Mouse (Mus musculus): ENCODE results near the gene Btbd10.

The Btbd10 gene

DNA sequence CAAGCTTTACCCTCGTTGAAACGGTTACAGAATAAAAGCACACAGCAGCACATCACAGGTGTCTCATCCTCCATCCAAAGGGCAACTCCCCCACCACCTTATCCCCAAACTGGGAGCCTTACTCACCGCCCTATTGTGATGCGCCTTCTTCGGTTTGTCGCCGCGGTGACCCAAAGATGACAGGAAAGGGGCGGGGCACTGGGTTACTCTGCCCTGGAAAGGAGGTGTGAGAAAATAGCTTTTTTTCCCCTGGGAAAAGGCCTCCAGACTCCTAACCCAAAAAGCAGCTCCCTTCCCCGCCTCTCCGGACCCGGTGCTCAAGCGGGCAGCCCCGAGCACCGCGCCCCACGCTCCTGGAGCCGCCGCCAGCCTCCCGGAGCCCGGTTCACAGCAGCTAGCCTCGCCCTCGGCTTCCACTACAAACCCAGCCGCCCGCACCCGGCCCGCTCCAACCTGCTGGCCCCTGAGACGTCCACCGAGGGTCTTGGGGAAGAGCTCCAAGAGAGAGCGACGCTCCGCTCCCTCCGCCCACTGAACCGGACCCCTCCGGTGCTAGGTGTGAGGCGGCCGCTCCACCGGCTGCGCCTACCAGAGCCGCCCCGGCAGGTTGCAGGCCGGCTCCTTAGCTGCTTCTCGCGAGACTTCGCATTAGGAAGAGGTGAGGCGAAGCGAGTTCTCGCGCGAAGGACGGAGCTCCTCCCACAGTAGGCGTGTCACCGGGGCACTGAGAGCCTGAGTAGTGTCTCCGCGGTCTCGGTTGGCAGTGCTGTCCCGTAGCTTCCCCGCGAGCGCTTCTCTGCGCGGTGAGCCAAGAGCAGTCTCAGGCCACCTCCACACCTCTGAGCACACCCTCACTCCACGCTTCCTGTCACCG lies at the start of gene Btbd10:
TSS of gene Btbd10 (minus strand) at position 647 of the 874 bp plus-strand sequence.
- DNase-seq (ENCODE audit: low spot score in 2 of 2), result peak; percentile 89 to 97

DNA sequence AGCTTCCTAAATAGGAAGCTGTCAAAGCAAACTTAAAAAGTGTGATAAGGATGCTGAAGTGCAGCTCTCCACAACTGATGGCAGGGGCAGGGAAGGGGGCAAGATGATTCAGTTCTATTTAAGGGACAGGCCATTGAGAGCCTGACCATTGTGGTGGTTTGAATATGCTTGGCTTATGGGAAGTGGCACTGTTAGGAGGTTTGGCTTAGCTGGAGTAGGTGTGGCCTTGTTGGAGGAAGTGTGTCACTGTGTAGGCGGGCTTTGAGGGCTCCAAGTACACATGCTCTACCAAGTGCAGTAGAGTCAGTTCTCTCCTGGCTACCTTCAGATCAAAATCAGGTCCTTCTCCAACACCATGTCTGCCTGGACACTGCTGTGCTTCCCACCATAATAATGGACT lies 47.3 kb upstream of the Btbd10 start:
- DNase-seq (ENCODE audit: low spot score in 2 of 2), result no peak

DNA sequence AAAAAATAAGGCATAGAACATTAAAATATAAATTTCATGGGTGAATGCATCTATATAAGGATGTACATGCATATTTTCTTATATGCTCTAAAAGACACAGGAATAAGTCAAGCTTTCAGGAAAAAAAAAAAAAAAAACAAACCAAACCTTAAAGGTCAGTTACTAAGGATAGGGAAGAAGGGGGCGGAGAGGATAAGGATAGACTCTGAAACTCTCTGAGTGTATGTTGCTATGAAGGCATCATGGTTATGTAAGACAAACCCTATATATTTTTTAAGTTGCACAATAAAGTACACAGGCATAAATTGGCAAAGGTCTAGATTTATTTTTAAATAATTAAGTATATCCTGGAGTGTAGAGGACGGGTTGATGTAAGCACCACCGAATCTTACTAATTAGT lies 46.1 kb upstream of the Btbd10 start:
- DNase-seq (ENCODE audit: low spot score in 2 of 2), result no peak

DNA sequence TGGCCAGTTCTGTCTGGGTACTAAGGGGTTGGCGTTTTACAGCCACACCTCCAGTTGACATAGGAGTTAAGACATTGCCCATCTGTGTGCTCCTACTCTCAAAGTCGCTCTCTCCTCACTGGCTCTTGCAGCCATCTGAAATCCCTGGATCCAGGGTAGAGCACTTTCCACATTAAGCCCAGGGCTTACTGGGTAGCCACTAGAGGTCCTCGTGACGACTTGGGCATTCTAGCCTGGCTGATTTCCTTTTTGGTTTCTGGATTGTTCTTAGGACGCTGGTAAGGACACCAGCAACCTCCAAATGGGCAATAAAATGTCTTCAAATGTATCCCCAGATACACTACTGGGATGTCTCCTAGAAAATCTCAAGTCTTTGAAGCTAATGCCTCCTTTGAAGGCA lies 39.5 kb upstream of the Btbd10 start:
- DNase-seq (ENCODE audit: low spot score in 2 of 2), result no peak

DNA sequence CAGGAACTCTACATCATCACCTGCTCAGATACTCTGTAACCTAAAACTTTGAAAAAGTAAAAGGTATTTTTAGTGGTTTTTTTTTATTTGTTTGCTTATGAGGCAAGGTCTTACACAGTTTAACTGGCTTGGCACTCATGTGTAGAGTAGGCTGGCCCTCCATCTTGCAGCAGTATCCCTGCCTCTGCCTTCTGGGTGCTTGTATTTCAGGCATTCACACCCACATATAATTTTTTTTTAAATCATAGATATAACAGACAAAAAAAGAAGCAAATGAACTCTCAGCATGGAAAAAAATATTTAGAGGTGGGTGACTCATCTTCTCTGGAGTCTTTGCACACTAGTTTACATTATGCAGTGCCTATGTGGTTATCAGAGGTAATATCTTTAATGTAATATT lies 28.9 kb upstream of the Btbd10 start:
- peak; percentile 33 to 37 for DNase-seq (ENCODE audit: low spot score in 2 of 2)

DNA sequence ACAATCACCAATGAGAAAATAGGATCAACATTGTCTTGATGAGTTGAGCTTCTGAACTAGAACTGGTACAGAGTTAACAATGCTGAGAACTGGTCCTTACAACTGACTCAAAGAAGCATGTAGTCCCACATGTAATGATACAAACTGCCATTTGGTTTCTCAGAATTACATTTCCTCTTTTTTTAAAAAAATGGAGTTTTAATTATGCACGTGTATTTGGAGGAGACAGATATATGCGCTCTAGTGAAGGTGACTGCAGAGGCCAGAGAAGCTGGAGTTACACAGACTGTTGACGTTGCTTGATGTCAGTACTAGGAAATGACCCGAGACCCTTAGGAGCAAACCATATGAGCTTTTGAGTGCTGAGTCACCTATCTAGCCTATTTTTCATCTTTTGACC lies 27.5 kb upstream of the Btbd10 start:
- DNase-seq (ENCODE audit: low spot score in 2 of 2), result no peak

DNA sequence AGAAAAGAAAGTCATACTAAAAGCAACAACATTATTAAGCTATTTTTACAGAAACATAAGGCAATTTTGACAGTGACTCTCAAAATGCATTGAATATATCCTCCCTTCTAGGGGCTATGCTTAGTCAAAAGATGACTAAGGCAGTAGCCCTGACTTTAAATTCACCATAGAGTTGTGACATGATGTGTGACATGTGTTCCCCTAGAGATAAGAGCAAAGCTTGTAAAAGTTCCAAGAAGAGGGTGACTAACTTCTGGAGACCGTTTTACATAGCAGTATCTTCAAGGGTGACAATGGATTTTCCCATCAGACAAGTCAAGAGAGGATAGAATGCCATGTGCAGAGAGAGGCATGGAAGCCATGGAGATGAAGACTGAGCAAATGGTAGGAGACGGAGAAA lies 22.4 kb upstream of the Btbd10 start:
- DNase-seq (ENCODE audit: low spot score in 2 of 2), result no peak

DNA sequence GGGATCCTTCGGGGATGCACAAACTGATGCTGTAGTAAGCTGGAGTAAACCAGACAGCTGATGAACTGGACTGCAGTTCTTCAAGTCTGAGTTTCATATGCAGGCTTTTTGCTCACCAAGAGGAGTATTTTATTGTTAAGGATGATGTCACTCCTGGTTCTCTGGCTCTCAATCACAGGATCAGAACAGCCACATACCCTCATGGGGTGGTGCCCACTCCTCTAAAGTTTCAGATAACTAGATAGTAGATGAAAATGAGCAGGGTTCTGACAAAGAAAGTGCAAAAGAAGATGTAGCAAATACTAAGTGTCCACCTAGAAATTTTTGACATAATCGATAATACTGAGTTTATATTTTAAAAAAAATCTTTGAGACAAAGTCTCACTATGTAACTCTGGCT lies 19.3 kb upstream of the Btbd10 start, which contains the start of gene Pth:
TSS of gene Pth (minus strand) at position 101 of the 400 bp plus-strand sequence.
- DNase-seq (ENCODE audit: low spot score in 2 of 2), result no peak

DNA sequence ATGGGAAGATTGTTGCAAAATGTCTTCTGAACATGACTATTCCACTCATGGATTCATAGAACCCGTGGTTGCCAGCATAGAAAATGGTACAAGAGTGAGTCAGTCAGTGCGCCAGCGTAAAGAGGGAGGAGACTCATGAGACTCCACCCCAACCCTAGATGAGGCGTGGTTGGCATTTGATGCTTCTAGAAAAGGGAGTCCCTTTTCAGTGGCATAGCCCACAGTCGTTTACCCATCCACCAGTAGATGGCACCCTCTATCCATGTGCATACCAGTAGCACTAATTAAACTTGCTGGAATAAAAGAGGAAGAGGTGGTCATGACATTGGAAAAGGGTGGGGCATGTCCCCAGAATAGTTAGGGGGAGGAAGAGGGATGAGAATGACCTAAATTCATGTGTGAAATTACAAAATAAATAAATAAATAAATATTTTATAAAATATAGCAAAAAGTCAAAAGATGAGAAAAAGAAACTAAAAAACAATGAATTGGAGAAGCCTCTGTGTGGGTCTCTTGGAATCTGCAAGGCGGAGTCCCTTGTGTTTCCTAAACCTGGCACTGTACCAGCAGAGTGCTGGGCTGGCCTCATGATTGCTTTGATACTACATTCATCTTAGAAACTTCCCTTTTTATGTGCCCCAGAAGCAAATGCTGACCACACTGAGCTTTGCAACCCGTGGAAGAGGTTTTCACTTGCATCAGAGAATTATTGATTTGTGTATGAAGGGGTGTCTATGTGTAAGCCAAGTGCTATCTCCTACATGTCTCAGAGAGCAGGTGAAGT lies 8.9 kb upstream of the Btbd10 start:
- peak in 1 of 2 experiments; percentile 79 for DNase-seq (ENCODE audit: low spot score in 2 of 2)

DNA sequence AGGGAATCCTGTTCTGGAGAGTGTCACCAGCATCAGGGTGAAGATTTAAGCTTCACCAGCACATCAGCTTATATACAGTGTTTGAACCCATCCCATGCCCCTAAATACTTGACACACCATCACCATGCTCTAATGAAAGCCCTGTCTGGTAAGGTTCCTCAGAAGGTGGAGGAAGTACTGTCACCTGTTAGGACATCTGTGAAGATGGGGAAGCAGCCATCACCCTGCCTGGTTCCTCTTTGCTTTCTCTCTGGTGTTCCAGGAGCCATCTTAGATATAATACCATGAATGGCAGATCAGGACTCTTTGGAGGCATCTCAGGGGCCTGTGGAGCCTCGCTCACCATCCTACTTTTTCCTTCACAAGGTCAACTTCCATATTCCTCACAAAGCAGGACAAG lies 3.5 kb upstream of the Btbd10 start:
- DNase-seq (ENCODE audit: low spot score in 2 of 2), result no peak

DNA sequence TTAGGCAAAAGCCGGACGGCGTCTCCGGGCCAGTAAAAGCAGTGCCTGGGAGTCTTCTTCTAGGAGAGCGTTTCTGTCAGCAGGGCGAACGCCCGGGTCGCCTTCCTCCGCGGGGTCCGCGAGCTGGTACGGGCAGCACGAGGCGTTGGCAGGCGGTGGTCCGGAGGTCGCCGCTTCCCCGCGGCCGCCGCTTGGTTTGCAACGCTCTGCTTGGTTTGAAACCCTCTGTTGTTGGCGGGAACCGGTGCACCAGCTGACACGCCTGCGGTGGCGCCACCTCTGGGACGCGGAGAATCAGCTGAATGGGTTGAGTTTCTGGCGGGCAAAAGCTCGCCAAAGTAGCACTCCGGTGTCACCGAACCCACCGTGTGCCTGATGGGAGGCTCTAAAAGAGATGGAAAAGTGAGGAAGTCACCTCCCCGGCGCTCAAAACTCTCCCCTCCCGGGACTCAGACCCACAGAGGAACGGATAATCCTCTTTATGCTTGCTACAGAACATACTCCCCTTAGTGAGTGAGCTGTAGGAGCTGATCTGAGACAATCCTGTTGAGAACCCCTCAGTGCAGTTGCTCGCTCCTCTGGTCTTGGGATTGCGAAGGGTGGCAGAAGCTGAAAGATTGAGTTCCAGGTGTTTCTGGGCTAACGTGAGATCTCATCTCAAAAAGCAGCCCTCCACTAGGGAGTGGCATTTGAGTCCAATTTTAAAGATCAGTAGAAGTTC lies 588 bp upstream of the Btbd10 start:
- DNase-seq (ENCODE audit: low spot score in 2 of 2), result peak in 1 of 2 experiments; percentile 73

DNA sequence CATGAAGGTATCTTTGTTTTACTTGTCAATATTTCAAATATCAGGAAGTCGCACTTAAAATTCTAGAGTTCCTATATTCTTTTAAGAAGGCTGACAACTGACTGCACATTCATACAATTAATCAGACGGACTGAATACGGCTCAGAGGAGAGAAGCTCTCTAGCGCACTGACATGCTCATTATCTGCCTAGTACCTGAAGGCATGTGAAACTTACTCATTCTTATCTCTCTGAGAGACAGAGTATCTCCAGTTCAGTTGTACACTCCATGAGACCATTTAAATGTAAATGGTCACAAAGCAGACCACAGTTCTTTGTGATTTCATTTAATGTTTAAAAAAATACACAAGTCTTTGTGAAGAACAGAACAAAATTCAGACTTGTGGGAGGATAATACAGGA lies 1.8 kb downstream of the Btbd10 start:
- no peak for DNase-seq (ENCODE audit: low spot score in 2 of 2)

DNA sequence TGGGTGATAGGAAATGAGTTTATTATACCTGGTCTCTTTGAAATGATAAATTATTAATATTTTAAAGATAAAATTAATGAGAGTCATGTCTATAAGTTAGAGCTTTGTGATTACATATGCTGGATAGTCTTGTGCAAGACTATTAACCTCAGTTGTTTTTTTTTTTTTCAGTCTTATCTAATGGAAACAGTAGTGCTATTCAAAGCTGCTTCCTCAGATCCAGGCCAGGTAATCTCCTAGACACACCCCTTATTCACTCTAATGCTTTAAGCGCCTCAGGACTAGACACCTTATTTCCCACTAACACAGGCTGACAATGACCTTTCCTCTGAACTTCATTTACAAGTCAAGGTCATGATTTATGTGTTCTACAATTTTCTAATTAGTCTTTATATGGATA lies 20.1 kb downstream of the Btbd10 start:
- DNase-seq (ENCODE audit: low spot score in 2 of 2), result no peak

DNA sequence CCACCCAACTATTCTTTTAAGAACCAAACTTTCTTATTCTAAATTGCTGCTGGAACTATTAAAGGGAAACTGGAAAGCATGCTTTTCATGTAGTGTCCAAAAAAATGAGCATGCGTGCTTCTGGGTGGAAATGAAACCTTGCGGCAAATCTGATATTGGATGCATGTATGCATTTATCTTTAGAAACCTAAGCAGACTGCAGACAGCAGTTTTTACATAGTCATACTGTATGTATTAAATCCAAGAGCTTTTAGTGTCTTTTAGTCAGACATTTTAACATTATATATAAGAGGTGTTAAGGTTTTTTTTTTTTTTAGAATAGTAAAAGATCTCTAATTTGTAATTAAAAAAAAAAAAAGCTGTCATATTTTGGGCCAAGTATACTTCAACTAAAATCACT lies 21.5 kb downstream of the Btbd10 start:
- no peak for DNase-seq (ENCODE audit: low spot score in 2 of 2)

DNA sequence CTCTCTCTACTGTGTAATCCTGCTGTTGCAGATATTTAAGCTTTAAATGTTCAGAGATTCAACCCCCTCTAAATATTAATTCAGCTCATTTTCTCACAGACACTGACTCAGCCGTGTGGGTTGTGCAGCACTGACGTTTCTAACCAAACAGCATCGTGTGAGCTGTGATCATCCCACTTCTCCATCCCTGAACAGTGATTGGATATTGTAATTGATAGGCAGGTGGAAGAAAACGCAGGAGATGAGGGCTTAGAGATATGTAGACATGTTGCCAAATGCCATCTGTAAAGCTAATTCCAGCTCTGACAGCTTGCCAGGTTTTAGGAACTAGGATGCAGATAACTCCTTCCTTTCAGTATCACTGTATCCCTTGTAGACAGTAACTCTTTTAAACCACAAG lies 21.9 kb downstream of the Btbd10 start:
- DNase-seq (ENCODE audit: low spot score in 2 of 2), result peak; percentile 82 to 87

DNA sequence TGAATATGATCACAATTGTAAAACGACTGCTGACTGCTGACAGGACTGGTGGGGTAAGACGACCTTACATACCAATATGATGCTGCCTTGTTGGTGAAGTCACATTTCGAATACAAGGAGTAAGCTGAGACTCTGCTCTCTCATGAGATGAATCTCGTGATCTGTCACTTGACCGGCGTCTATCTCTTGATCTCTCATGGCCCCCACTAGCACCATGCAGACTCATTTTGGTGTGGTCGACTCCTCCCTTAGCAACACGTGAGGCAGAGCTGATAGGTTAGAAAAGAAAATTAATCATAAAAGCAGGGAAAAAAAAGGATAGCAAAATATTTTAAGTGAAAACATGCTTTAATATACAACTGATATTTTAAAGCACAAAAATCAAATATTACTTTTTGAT lies 33.9 kb downstream of the Btbd10 start:
- DNase-seq (ENCODE audit: low spot score in 2 of 2), result no peak

DNA sequence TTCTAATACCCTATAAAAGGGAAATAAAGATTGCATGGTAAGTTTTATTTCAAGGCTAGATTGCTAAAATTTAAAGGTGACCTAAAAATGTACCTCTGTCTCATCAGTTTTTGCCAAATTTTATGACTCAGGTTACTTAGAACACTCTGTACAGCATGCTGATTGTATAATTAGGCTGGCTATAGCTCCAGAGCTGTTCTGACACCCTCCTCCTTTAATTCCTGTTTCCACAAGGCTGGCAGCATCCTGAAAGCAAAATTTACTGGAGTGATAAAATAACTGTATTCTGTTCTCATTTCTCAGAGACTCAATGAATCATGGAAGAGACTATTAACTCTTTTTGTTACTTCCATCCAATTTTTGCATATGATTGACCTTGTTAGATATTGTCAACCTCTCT lies 35.2 kb downstream of the Btbd10 start:
- DNase-seq (ENCODE audit: low spot score in 2 of 2), result no peak

DNA sequence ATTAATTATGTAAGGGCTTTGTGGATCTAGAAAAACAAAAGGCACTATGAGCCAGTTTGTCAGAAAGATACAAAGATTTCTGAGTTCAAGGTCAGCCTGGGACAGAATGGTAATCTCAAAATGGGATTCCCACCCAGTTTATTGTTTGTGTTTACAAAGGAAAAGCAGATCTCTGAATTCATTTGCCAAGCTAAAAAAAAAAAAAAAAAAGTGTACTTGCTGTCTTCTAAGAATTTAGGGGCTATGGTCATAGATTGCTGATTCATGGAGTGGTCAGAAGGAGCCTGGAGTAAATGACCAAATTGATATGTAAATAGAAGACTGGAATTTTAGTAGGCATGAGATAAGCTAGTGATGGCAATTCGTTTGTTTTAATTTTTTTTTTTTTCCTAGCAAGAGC lies 49.1 kb downstream of the Btbd10 start:
- no peak for DNase-seq (ENCODE audit: low spot score in 2 of 2)

DNA sequence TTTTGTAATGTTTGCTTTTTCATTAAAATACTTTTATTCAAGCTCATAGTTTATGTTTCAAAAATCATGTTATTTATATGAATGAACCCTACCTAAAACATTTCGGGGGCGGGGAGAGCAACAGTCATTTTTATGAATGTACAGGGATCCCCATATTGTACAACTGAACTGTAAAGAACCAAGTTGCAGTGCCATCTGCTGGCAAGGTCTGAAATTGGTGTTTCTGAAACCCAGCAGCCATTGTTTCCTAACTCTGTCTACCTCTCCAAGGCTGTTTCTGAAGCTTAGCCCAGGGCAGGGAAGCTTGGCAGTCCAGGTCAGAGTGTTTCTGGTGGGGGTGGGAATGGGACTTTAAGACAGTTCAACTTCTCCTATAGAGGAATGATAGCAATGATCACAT lies 57.4 kb downstream of the Btbd10 start:
- DNase-seq (ENCODE audit: low spot score in 2 of 2), result peak in 1 of 2 experiments; percentile 77

DNA sequence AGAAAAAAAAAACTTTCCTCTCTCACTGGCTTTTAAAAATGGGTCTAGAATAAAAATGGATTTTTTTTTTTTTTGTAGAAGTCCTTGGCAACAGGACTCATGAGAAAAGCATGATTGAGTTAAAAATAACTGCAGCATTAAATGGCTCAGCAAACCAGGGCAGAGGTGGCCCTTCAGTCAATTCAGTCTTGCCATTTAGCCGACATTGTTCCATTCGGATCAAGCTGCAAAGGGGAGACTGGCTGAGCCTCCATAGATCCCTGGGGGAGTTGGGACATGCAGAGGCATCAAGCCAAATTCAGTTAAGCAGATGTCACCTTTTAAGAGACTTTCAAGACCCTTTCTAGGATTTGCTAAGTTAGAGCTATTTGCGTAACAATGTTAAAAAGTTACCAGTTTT lies 59.1 kb downstream of the Btbd10 start:
- no peak for DNase-seq (ENCODE audit: low spot score in 2 of 2)

DNA sequence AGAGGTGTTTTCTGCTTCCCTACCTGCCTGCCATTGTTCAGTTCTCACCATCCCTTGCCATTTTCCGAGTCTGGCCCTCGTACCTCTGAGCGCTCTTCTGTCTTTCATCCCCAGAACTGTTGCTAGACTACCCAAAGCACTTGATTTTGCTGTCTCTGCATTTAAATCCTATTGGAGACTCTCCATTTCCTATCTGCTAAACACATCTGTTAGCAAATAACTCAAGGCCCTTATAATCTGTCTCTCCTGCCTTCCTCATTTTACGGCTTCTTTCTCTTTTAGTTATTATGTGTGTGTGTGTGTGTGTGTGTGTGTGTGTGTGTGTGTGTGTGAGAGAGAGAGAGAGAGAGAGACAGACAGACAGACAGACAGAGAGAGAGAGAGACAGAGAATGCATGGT lies 71.4 kb downstream of the Btbd10 start:
- no peak for DNase-seq (ENCODE audit: low spot score in 2 of 2)
